Mouse (Mus musculus): ENCODE measurements around the gene Slc22a2. TPM values are rescaled to one million over a fixed set of nuclear protein-coding genes. Genes with fewer than 3 reads are reported as not detected.

The Slc22a2 gene
- total RNA-seq, 1 experiment, result not detected

DNA sequence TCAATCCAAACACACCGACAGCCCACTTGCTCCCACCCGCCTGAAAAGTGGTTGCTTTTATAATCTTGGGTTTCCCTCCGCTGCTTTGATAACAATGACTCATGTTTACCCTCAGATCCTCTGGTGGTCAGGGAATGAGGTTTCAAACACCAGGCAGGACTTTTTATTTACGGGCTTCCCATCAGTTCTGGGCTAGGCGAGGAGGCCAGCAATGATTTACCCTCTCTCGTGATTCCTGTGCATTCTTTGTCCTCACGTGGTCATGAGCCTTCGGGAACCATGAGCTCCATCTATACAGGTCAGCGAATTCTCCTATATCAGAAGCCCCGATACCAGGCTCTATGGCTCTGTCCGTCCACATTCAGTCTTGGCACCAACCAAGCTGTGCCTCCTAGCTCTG is 3.0 kb downstream of the Slc22a2 start:
- Histone ChIP-seq H3K4me3 (ENCODE audit: insufficient read depth in 1 of 2, low read depth in 1 of 2, low read length in 2 of 2, poor library complexity in 1 of 2, severe bottlenecking in 1 of 2) (no peak overlapping the region), H3K27ac (ENCODE audit: insufficient read depth, low read depth, low read length, poor library complexity, severe bottlenecking) (no peak overlapping the region), H3K36me3 (ENCODE audit: control insufficient read depth, insufficient read depth, low read length, poor library complexity, severe bottlenecking) (no peaks in the 10 kb centered on the region), H3K9ac (ENCODE audit: insufficient read depth, low read depth, low read length, poor library complexity, severe bottlenecking) (no peak overlapping the region), H3K9me3 (ENCODE audit: control insufficient read depth, insufficient read depth, low read depth, low read length) (no peaks in the 10 kb centered on the region), H3K4me1 (ENCODE audit: control insufficient read depth in 2 of 2, insufficient read depth in 2 of 2, low read length in 2 of 2, poor library complexity in 1 of 2) (no peaks in the 10 kb centered on the region)
- no peak for TF ChIP-seq HCFC1 (IDR thresholded peaks at IDR 0.05; ENCODE audit: borderline replicate concordance, insufficient read depth, low read length)
- no peak for TF ChIP-seq ZNF384 (IDR thresholded peaks at IDR 0.05; ENCODE audit: low read depth, low read length)
- TF ChIP-seq MAFK (IDR thresholded peaks at IDR 0.05; ENCODE audit: insufficient read depth, low read depth, low read length), result no peak
- no peak for TF ChIP-seq CHD2 (IDR thresholded peaks at IDR 0.05; ENCODE audit: low read depth, low read length)
- TF ChIP-seq ZC3H11A (IDR thresholded peaks at IDR 0.05; ENCODE audit: borderline replicate concordance, low read depth, low read length), result no peak
- in situ Hi-C loops (cut with MboI; ENCODE audit: low sequenced_read_pairs in 2 of 2, unreplicated experiment in 2 of 2), result no loop called here
- no peak for DNase-seq (ENCODE audit: low read depth, low spot score)

DNA sequence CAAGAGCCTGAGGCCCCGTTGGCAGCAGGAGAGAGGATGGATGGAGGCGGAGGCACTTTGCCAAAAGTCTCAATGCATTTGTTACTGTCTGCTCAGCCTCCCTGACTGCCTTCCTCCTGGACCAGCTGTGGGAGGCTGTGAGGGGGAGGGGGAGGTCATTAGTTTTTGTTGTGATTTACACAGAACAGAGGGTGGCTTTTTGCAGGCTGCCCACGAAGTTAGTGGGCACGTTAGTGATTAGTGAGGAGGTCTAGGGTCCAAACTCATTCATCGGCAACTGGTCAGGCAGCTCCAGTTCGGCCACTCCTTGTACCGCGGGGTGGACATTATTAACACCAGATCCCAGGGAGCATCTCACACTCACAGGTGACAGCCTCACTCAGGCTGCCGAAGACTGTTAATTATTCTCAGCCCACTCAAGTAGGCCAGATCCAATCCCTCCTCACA is 4.9 kb downstream of the Slc22a2 start:
- H3K4me1 ChIP-seq (ENCODE audit: control insufficient read depth in 2 of 2, insufficient read depth in 2 of 2, low read length in 2 of 2, poor library complexity in 1 of 2), result no peaks in the 10 kb centered on the region
- no peak for TF ChIP-seq MAFK (IDR thresholded peaks at IDR 0.05; ENCODE audit: insufficient read depth, low read depth, low read length)
- TF ChIP-seq CHD2 (IDR thresholded peaks at IDR 0.05; ENCODE audit: low read depth, low read length), result no peak
- TF ChIP-seq ZC3H11A (IDR thresholded peaks at IDR 0.05; ENCODE audit: borderline replicate concordance, low read depth, low read length), result no peak
- TF ChIP-seq HCFC1 (IDR thresholded peaks at IDR 0.05; ENCODE audit: borderline replicate concordance, insufficient read depth, low read length), result no peak
- no peak for TF ChIP-seq ZNF384 (IDR thresholded peaks at IDR 0.05; ENCODE audit: low read depth, low read length)
- no peaks in the 10 kb centered on the region for H3K36me3 ChIP-seq (ENCODE audit: control insufficient read depth, insufficient read depth, low read length, poor library complexity, severe bottlenecking)
- no peak overlapping the region for H3K4me3 ChIP-seq (ENCODE audit: insufficient read depth in 1 of 2, low read depth in 1 of 2, low read length in 2 of 2, poor library complexity in 1 of 2, severe bottlenecking in 1 of 2)
- no peak overlapping the region for H3K27ac ChIP-seq (ENCODE audit: insufficient read depth, low read depth, low read length, poor library complexity, severe bottlenecking)
- no peak overlapping the region for H3K9ac ChIP-seq (ENCODE audit: insufficient read depth, low read depth, low read length, poor library complexity, severe bottlenecking)
- in situ Hi-C loops (cut with MboI; ENCODE audit: low sequenced_read_pairs in 2 of 2, unreplicated experiment in 2 of 2), result no loop called here
- no peak for DNase-seq (ENCODE audit: low read depth, low spot score)
- H3K9me3 ChIP-seq (ENCODE audit: control insufficient read depth, insufficient read depth, low read depth, low read length), result no peaks in the 10 kb centered on the region

DNA sequence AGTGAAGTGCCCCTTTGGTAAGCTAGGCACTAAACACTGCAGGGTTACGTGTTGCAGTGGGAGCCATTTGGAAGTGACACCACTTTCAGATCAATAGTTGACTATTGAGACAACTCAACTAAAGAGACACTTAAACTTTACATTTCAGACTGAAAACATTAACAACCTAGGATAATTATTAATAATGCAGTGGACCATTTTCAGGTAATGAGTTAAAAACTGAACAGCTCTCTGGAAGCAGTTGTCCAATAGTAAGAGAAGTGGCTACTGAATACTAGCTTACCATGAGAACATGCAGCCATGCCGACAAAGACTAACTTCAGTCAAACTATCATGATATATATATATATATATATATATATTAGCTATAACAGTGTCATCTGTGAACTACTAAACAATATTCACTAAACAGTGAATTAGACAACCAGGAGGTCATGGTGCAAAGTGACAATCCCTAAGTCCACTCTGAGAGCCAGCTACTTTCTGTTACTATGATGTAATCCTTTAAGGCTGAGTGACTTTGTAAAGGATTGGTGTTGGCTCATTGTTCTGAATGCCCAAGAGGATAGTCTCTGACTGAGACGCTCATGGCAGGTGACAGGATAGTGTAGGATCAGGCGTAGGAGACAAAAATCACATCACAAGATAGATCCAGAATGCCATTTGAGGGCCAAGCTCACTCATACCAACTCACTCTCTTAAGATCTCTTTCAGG is 7.1 kb downstream of the Slc22a2 start:
- Histone ChIP-seq H3K36me3 (ENCODE audit: control insufficient read depth, insufficient read depth, low read length, poor library complexity, severe bottlenecking) (no peaks in the 10 kb centered on the region), H3K4me1 (ENCODE audit: control insufficient read depth in 2 of 2, insufficient read depth in 2 of 2, low read length in 2 of 2, poor library complexity in 1 of 2) (no peaks in the 10 kb centered on the region), H3K9ac (ENCODE audit: insufficient read depth, low read depth, low read length, poor library complexity, severe bottlenecking) (no peak overlapping the region), H3K4me3 (ENCODE audit: insufficient read depth in 1 of 2, low read depth in 1 of 2, low read length in 2 of 2, poor library complexity in 1 of 2, severe bottlenecking in 1 of 2) (no peak overlapping the region), H3K27ac (ENCODE audit: insufficient read depth, low read depth, low read length, poor library complexity, severe bottlenecking) (no peak overlapping the region), H3K9me3 (ENCODE audit: control insufficient read depth, insufficient read depth, low read depth, low read length) (no peaks in the 10 kb centered on the region)
- DNase-seq (ENCODE audit: low read depth, low spot score), result no peak
- TF ChIP-seq HCFC1 (IDR thresholded peaks at IDR 0.05; ENCODE audit: borderline replicate concordance, insufficient read depth, low read length) (no peak), MAFK (IDR thresholded peaks at IDR 0.05; ENCODE audit: insufficient read depth, low read depth, low read length) (no peak), ZC3H11A (IDR thresholded peaks at IDR 0.05; ENCODE audit: borderline replicate concordance, low read depth, low read length) (no peak), CHD2 (IDR thresholded peaks at IDR 0.05; ENCODE audit: low read depth, low read length) (no peak), ZNF384 (IDR thresholded peaks at IDR 0.05; ENCODE audit: low read depth, low read length) (no peak)
- in situ Hi-C loops (cut with MboI; ENCODE audit: low sequenced_read_pairs in 2 of 2, unreplicated experiment in 2 of 2), result no loop called here

DNA sequence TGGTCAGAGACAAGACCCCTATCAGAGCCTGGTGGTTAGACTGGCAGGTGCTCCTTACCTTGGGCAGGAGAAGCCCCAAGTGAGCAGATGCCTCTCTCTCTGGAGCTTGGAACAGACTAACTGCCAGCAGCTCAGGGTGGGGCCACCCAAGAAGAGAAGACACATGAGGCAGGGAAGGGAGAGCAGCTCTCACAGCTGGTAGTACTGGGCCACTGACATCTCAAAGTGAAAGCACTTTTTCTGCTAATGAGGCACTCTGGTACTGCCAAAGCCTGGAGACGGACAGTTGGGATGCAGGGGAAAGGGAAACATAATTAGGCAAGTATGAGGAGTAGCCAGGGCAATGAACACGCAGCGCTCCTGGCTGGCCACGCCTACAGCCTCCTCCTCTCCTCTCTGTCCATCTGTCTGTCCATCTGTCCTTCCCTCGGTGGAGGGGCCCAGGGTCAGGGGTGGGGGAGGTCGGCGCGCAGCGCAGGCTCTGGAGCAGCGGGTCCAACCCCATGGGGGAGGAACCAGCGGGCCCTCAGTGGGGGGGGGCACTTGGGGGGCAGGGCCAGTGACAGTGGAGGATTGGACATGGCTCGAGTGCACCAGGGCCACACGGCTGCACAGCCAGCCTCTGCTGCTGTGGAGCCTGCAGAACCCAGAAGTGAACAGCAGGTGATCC is 12.0 kb downstream of the Slc22a2 start:
- no peak for DNase-seq (ENCODE audit: low read depth, low spot score)

More for the DNA sequence above, 12.0 kb downstream of the Slc22a2 start:
- no peaks in the 10 kb centered on the region for H3K4me1 ChIP-seq (ENCODE audit: control insufficient read depth in 2 of 2, insufficient read depth in 2 of 2, low read length in 2 of 2, poor library complexity in 1 of 2)
- no peak overlapping the region for H3K4me3 ChIP-seq (ENCODE audit: insufficient read depth in 1 of 2, low read depth in 1 of 2, low read length in 2 of 2, poor library complexity in 1 of 2, severe bottlenecking in 1 of 2)
- no peaks in the 10 kb centered on the region for H3K36me3 ChIP-seq (ENCODE audit: control insufficient read depth, insufficient read depth, low read length, poor library complexity, severe bottlenecking)
- no peaks in the 10 kb centered on the region for H3K9me3 ChIP-seq (ENCODE audit: control insufficient read depth, insufficient read depth, low read depth, low read length)
- in situ Hi-C loops (cut with MboI; ENCODE audit: low sequenced_read_pairs in 2 of 2, unreplicated experiment in 2 of 2), result no loop called here
- H3K27ac ChIP-seq (ENCODE audit: insufficient read depth, low read depth, low read length, poor library complexity, severe bottlenecking), result no peak overlapping the region
- no peak for TF ChIP-seq MAFK (IDR thresholded peaks at IDR 0.05; ENCODE audit: insufficient read depth, low read depth, low read length)
- TF ChIP-seq CHD2 (IDR thresholded peaks at IDR 0.05; ENCODE audit: low read depth, low read length), result no peak
- TF ChIP-seq ZC3H11A (IDR thresholded peaks at IDR 0.05; ENCODE audit: borderline replicate concordance, low read depth, low read length), result no peak
- TF ChIP-seq HCFC1 (IDR thresholded peaks at IDR 0.05; ENCODE audit: borderline replicate concordance, insufficient read depth, low read length), result no peak
- no peak for TF ChIP-seq ZNF384 (IDR thresholded peaks at IDR 0.05; ENCODE audit: low read depth, low read length)
- H3K9ac ChIP-seq (ENCODE audit: insufficient read depth, low read depth, low read length, poor library complexity, severe bottlenecking), result no peak overlapping the region
